Mouse (Mus musculus) small intestine, adult 2 months (tissue): ENCODE results near the gene Pacrg.

Source experiments
- CTCF ChIP-seq: fragments of 200-500 bp; IDR thresholded peaks from 2 replicates; pipeline ENCODE4 v1.5.1; 2012; ENCODE audit warnings: low read depth, mild to moderate bottlenecking, control low read depth, inconsistent platforms, low read length, moderate library complexity, mixed read lengths; ENCODE audit not compliant: insufficient replicate concordance, insufficient read length; ENCODE audit errors: extremely low read depth
- POLR2A ChIP-seq: fragments of 200-500 bp; IDR thresholded peaks from 2 replicates; pipeline ENCODE4 v1.6.1; 2012; ENCODE audit warnings: low read depth, mild to moderate bottlenecking, control low read depth, inconsistent platforms, low read length, moderate library complexity

DNA sequence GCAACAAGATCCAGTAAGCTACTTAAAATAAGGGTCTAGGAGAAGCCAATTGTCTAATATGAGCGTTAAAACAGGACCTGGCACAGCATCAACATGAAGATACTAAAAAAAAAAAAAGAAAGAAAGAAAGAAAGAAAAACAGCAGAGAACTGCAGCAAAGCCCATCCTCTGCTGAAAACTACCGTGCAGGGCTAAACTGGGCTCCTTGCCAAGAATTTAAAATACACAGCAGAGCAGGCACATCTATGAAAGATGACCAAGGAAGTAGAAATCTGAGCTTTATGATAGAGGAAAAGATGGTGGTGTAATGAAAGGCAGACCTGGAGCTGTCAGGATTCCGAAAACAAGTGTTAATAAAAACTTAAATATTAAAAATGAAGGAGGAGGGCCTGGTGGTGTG is 48.5 kb downstream of the Pacrg start:
- TF ChIP-seq POLR2A (no peak), CTCF (no peak)
